Mouse (Mus musculus) layer of hippocampus, adult 9-10 months (tissue): ENCODE results near the gene Cngb1.

ENCODE experiments used
- DNase-seq: peaks from one replicate; pipeline ENCODE4 v3.0.0; 2022; ENCODE audit warnings: low spot score

Cngb1 gene

GRCm38 (mm10) chr8:95306431-95306830 lies at the start of gene Cngb1:
TSS of gene Cngb1 (minus strand) at chr8:95306585.
- no peak for DNase-seq

GRCm38 (mm10) chr8:95354606-95355005 lies 48.2 kb upstream of the Cngb1 start:
- no peak for DNase-seq

GRCm38 (mm10) chr8:95352871-95353866 lies 46.8 kb upstream of the Cngb1 start:
- DNase-seq = no peak

GRCm38 (mm10) chr8:95352151-95352870 lies 45.9 kb upstream of the Cngb1 start, which contains the start of gene Mmp15:
TSS of gene Mmp15 (plus strand) at chr8:95352268.
- DNase-seq = no peak

GRCm38 (mm10) chr8:95351461-95351860 lies 45.1 kb upstream of the Cngb1 start:
- no peak for DNase-seq

- no peak for DNase-seq
Observed at GRCm38 (mm10) chr8:95348811-95349630, 42.6 kb upstream of the Cngb1 start.

GRCm38 (mm10) chr8:95348356-95348755 lies 42.0 kb upstream of the Cngb1 start:
- no peak for DNase-seq

GRCm38 (mm10) chr8:95346643-95347545 lies 40.5 kb upstream of the Cngb1 start:
- peak; percentile 69 for DNase-seq

GRCm38 (mm10) chr8:95344668-95345067 lies 38.3 kb upstream of the Cngb1 start:
- DNase-seq = no peak

- DNase-seq = no peak
Observed at GRCm38 (mm10) chr8:95341721-95342120, 35.3 kb upstream of the Cngb1 start.

- DNase-seq = no peak
Observed at GRCm38 (mm10) chr8:95336363-95336762, 30.0 kb upstream of the Cngb1 start.

GRCm38 (mm10) chr8:95335706-95336105 lies 29.3 kb upstream of the Cngb1 start:
- DNase-seq = no peak

GRCm38 (mm10) chr8:95332437-95333199 lies 26.2 kb upstream of the Cngb1 start:
- DNase-seq = no peak

GRCm38 (mm10) chr8:95331720-95332436 lies 25.5 kb upstream of the Cngb1 start, which contains the start of the genes Zfp319 and Usb1:
TSS of gene Zfp319 (minus strand) at chr8:95331950.
TSS of gene Usb1 (plus strand) at chr8:95332284.
- DNase-seq = peak; percentile 64

- DNase-seq = no peak
Observed at GRCm38 (mm10) chr8:95331156-95331719, 24.9 kb upstream of the Cngb1 start.

GRCm38 (mm10) chr8:95330367-95330766 lies 24.0 kb upstream of the Cngb1 start:
- no peak for DNase-seq

GRCm38 (mm10) chr8:95327866-95328465 lies 21.6 kb upstream of the Cngb1 start:
- DNase-seq = no peak

GRCm38 (mm10) chr8:95326822-95327221 lies 20.4 kb upstream of the Cngb1 start:
- no peak for DNase-seq

GRCm38 (mm10) chr8:95324646-95325045 lies 18.3 kb upstream of the Cngb1 start:
- no peak for DNase-seq
